Mouse (Mus musculus) bone marrow, adult 2 months (tissue): Measurements from ENCODE around the gene Ube2z.

Source experiments
- CTCF ChIP-seq: fragments of 200-500 bp; IDR thresholded peaks from 2 replicates; pipeline ENCODE4 v1.5.1; 2011; ENCODE audit warnings: low read length, control low read depth; ENCODE audit not compliant: control insufficient read depth, insufficient read depth
- POLR2A ChIP-seq: fragments of 200-500 bp; IDR thresholded peaks from 2 replicates; pipeline ENCODE4 v1.6.1; 2011; ENCODE audit warnings: low read depth, mild to moderate bottlenecking, control low read depth, low read length, borderline replicate concordance; ENCODE audit not compliant: control insufficient read depth

DNA sequence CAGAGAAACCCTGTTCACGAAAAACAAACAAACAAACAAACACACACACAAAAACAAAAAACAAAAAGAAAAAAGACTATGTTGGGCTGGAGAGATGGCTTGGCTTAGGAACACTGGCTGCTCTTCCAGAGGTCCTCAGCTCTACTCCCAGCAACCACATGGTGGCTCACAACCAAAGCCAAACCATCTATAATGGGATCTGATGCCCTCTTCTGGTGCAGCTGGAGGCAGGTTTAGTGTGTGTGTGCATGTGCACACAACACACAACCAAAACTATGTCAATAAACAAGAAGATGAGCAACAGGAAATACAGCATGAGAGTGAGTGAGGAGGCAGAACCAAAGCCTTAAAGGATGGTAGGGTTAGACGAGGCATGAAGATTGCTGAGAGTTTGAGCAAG lies 33.5 kb downstream of the Ube2z start:
- TF ChIP-seq POLR2A (no peak), CTCF (no peak)
